9 mouse cellular contexts compared by ENCODE assay signal in the genomic region with DNA sequence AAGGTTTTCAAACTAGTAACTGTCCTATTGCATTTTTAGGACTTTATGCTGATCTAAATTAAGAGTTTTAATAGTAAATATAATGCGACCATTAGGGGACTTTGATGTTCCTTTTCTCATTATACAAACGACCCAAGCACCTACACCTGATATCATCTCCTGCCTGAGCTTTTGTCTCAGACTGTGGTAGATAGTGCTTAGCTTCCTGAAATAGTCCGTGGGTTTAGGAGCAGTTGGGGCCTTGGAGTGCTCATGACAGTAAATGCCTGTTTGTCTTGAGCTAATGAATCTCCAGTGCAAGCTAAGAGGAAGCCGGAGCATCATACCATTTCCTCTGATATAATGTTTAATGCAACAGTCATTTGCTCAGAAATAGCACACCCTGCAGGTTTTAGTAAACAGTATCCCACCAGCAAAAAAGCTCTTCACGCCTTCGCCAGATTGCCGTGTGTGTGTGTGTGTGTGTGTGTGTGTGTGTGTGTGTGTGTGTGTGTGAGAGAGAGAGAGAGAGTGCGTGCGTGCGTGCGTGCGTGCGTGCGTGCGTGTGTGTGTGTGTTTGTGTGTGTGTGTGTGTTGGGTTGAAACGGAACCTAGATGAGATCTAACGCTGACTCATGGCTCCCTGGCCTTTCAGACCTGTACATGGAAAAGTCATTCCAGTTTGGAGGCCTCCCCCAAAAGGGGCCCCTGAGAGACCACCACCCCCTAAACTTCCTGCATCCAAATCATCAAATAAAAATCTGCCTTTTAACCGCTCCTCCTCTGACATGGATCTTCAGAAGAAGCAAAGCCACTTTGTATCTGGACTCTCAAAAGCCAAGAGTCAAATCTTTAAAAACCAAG. TPM values are rescaled to one million over a fixed set of nuclear protein-coding genes. Genes with fewer than 3 reads are reported as not detected.
DNase-seq lines count a peak whose midpoint lies in the region; ATAC-seq and TF ChIP-seq lines count a peak whose summit lies in the region.
"Had no signal": no experiment of that assay in that cellular context is flagged by ENCODE, and none has a peak within 500 bp of the region (broad histone marks: within the 10 kb centered on the region; RNA-seq: fewer than 3 reads in every experiment).

No protein-coding gene starts in this region.

- H3K4me1 ChIP-seq in bone marrow, adult 2 months (ENCODE audit: control insufficient read depth, insufficient read depth, low read length) = no peaks in the 10 kb centered on the region; the same call in 1 of the 2 replicates
- H3K4me1 ChIP-seq in liver, embryonic 16.5 days (ENCODE audit: control insufficient read depth, low read depth, low read length) = peaks cover 16% of the 10 kb centered on the region

- TF ChIP-seq CTCF in layer of hippocampus, adult 2 months (conservative IDR thresholded peaks at IDR 0.05) = peak; percentile 34
- no peak for TF ChIP-seq CTCF in bone marrow, adult 2 months (IDR thresholded peaks at IDR 0.05; ENCODE audit: control insufficient read depth, insufficient read depth, low read length)

- no peak for DNase-seq in layer of hippocampus, adult 2 months (ENCODE audit: low spot score in 2 of 2)
- no peak for DNase-seq in layer of hippocampus, postnatal 14 days (ENCODE audit: low spot score in 2 of 2)
- DNase-seq in CD4-positive, CD25-positive, alpha-beta regulatory T cell, adult 2 months (ENCODE audit: low read depth, low spot score) = peak; percentile 51
- no peak for DNase-seq in right cerebral cortex, postnatal 25 days
- DNase-seq in ovary, postnatal 14 days (ENCODE audit: low spot score) = no peak
- no peak for DNase-seq in gastrocnemius, adult 18-20 months (ENCODE audit: low spot score)
- DNase-seq: kidney, adult 8-10 months had no signal

- H3K4me2 ChIP-seq in liver, embryonic 16.5 days (ENCODE audit: low read depth, low read length) = peak overlapping the region; percentile 31

- H3K27me3 ChIP-seq in liver, embryonic 16.5 days (ENCODE audit: control insufficient read depth, insufficient read depth, low read depth, low read length) = no peaks in the 10 kb centered on the region

- peak overlapping the region; percentile 1; the same call in 1 of the 2 replicates for H3K27ac ChIP-seq in layer of hippocampus, adult 2 months
- H3K27ac ChIP-seq in bone marrow, adult 2 months (ENCODE audit: control insufficient read depth, insufficient read depth, low read depth, low read length, poor library complexity) = no peak overlapping the region
- no peak overlapping the region; the same call in 1 of the 2 replicates for H3K27ac ChIP-seq in liver, embryonic 16.5 days (ENCODE audit: low read length)

- no peaks in the 10 kb centered on the region for H3K9me3 ChIP-seq in liver, embryonic 16.5 days (replicated peaks; ENCODE audit: control insufficient read depth, low read length)

- no peak overlapping the region for H3K9ac ChIP-seq in liver, embryonic 16.5 days (ENCODE audit: low read depth, low read length)

- H3K4me3 ChIP-seq in layer of hippocampus, adult 2 months = no peak overlapping the region
- H3K4me3 ChIP-seq in bone marrow, adult 2 months (replicated peaks; ENCODE audit: control insufficient read depth, low read depth, low read length) = peak overlapping the region; percentile 31
- peak overlapping the region; percentile 26; the same call in 1 of the 2 replicates for H3K4me3 ChIP-seq in liver, embryonic 16.5 days (ENCODE audit: low read depth, low read length)

- no peak for TF ChIP-seq POLR2A in bone marrow, adult 2 months (IDR thresholded peaks at IDR 0.05; ENCODE audit: borderline replicate concordance, control insufficient read depth, low read depth, low read length)

- H3K36me3 ChIP-seq in liver, embryonic 16.5 days (ENCODE audit: control insufficient read depth, insufficient read depth) = no peaks in the 10 kb centered on the region

- no peak for ATAC-seq in liver, embryonic 16.5 days (ENCODE audit: low read depth)

- WGBS in bone marrow, adult 2 months = 5% methylated on average over 18 of the region's 18 CpGs
- 33% methylated on average over 17 of the region's 18 CpGs for WGBS in liver, embryonic 16.5 days (ENCODE audit: insufficient replicate concordance)

RNA-seq across cellular contexts. Expression of a gene that starts 38.8 kb away (rescaled TPM):
- total RNA-seq in layer of hippocampus, adult 2 months (2021) = 100 to 1,000 TPM; 399 to 429 TPM
- total RNA-seq in layer of hippocampus, postnatal 14 days (2021) = 100 to 1,000 TPM; 373 to 374 TPM
- 1,120 and 1,318 TPM in 2 replicates for polyA plus RNA-seq in bone marrow, adult 2 months (2011; ENCODE audit: insufficient read depth, insufficient read length, low replicate concordance, missing spikeins)
- 593 and 662 TPM in 2 replicates for polyA plus RNA-seq in liver, embryonic 16.5 days (2015; fragmentation: Nextera tagmentation; extraction: Ambion mirVana)
- 100 to 1,000 TPM; 426 to 436 TPM for total RNA-seq in gastrocnemius, adult 18-20 months (2021)
